In genomic region chr10:7052315-7053017, GRCm38 (mm10) we compare ENCODE assay signal across 9 mouse cellular contexts. TPM values are rescaled to one million over a fixed set of nuclear protein-coding genes. Genes with fewer than 3 reads are reported as not detected.
A peak's percentile ranks its signal among the peaks of the same experiment; 100 is the strongest.
DNase-seq lines count a peak whose midpoint lies in the region; ATAC-seq lines count a peak whose summit lies in the region.
"Had no signal": no experiment of that assay in that cellular context is flagged by ENCODE, and none has a peak within 500 bp of the region (broad histone marks: within the 10 kb centered on the region; RNA-seq: fewer than 3 reads in every experiment).

Gene Ipcef1, minus strand, starts transcription at chr10:7052478.

- H3K9ac ChIP-seq in hindbrain, embryonic 12.5 days: no peak within 1 kb of the TSS
- H3K9ac ChIP-seq in stomach, embryonic 16.5 days (ENCODE audit: low read length): peak within 1 kb of the TSS; percentile 9; the same call in 1 of the 2 replicates
- H3K9ac ChIP-seq: liver, embryonic 14.5 days had no signal

- H3K4me2 ChIP-seq in hindbrain, embryonic 12.5 days (replicated peaks): peak within 1 kb of the TSS; percentile 29
- peak within 1 kb of the TSS; percentile 37 for H3K4me2 ChIP-seq in stomach, embryonic 16.5 days (ENCODE audit: low read depth, low read length)

- H3K27ac ChIP-seq in hindbrain, embryonic 12.5 days: no peak within 1 kb of the TSS
- peak within 1 kb of the TSS; percentile 88 for H3K27ac ChIP-seq in stomach, embryonic 16.5 days (ENCODE audit: low read length)
- H3K27ac ChIP-seq: liver, embryonic 14.5 days had no signal

- H3K27me3 ChIP-seq in hindbrain, embryonic 12.5 days: no peaks in the 10 kb centered on the region
- H3K27me3 ChIP-seq in stomach, embryonic 16.5 days (ENCODE audit: control insufficient read depth, insufficient read depth, low read length): no peaks in the 10 kb centered on the region

- H3K9me3 ChIP-seq in hindbrain, embryonic 12.5 days (replicated peaks): no peaks in the 10 kb centered on the region
- H3K9me3 ChIP-seq in stomach, embryonic 16.5 days (replicated peaks; ENCODE audit: control insufficient read depth, low read length): no peaks in the 10 kb centered on the region

- WGBS in hindbrain, embryonic 12.5 days: 25% methylated on average over 12 of the region's 12 CpGs
- WGBS in stomach, embryonic 16.5 days: 17% methylated on average over 12 of the region's 12 CpGs

- no peak within 1 kb of the TSS; the same call in 1 of the 2 replicates for H3K4me3 ChIP-seq in hindbrain, embryonic 12.5 days
- 0 out of 2 replicates have a peak within 1 kb of the TSS, but pooled peaks have one; percentile 16 for H3K4me3 ChIP-seq in stomach, embryonic 16.5 days (replicated peaks; ENCODE audit: low read length)

- no peaks in the 10 kb centered on the region for H3K36me3 ChIP-seq in hindbrain, embryonic 12.5 days
- no peaks in the 10 kb centered on the region for H3K36me3 ChIP-seq in stomach, embryonic 16.5 days (ENCODE audit: control insufficient read depth, insufficient read depth, low read length)

- ATAC-seq in hindbrain, embryonic 12.5 days (ENCODE audit: low FRiP score): no peak; the same call in 1 of the 2 replicates
- peak; percentile 47; the same call in 1 of the 2 replicates for ATAC-seq in stomach, embryonic 16.5 days (ENCODE audit: insufficient read depth, low FRiP score)

- intact Hi-C loops in left cerebral cortex, postnatal 36 days (cut with DNase I): no loop called here

- DNase-seq in lung, postnatal 10 days: peak; percentile 25
- DNase-seq in lung, postnatal 36 days: no peak
- DNase-seq in left cerebral cortex, postnatal 36 days (ENCODE audit: low spot score in 2 of 2): no peak
- DNase-seq in ovary, adult 18-20 months (ENCODE audit: low spot score): no peak
- no peak for DNase-seq in urinary bladder, adult 18-20 months (ENCODE audit: low spot score in 2 of 2)
- no peak for DNase-seq in gastrocnemius, postnatal 4 days (ENCODE audit: low spot score in 2 of 2)

- H3K4me1 ChIP-seq in hindbrain, embryonic 12.5 days: no peaks in the 10 kb centered on the region
- H3K4me1 ChIP-seq in stomach, embryonic 16.5 days (ENCODE audit: control insufficient read depth, insufficient read depth, low read length): peaks cover 13% of the 10 kb centered on the region

RNA-seq across cellular contexts. Expression of gene Ipcef1, which starts in this region (rescaled TPM):
- 0.48 TPM in 2 replicates for polyA plus RNA-seq in hindbrain, embryonic 12.5 days (2016; fragmentation: Nextera tagmentation; extraction: Ambion mirVana)
- 10 to 100 TPM; 87.4 to 88.4 TPM for total RNA-seq in left cerebral cortex, postnatal 36 days (2021)
- 0.80 and 0.90 TPM in 2 replicates for polyA plus RNA-seq in stomach, embryonic 16.5 days (2015; fragmentation: Nextera tagmentation; extraction: Ambion mirVana)
- total RNA-seq in gastrocnemius, postnatal 4 days (2021): under 1 TPM in 1 of 2 experiments, not detected in 1; 0.13 TPM

Comparison
In these comparisons a context has a peak if more than half of its experiments do, and no peak if none do; other contexts are left out.
1. RNA of gene Ipcef1 (total RNA-seq): 87.4 to 88.4 TPM in left cerebral cortex, postnatal 36 days; 0.13 TPM in gastrocnemius, postnatal 4 days; every median in the first group is over 10 times any median in the second.
2. Peak in ATAC-seq, H3K4me3 ChIP-seq, H3K27ac ChIP-seq, H3K9ac ChIP-seq and H3K4me2 ChIP-seq in stomach, embryonic 16.5 days; RNA of the gene not detected or under 1 TPM.